Mouse (Mus musculus): Measurements from ENCODE around the gene Atp1a2. TPM values are rescaled to one million over a fixed set of nuclear protein-coding genes. Genes with fewer than 3 reads are reported as not detected.
"Not testable (repeated sequence)": the region's sequence is repeated elsewhere in the genome, so short reads cannot be mapped to it uniquely, and the experiment has no call there.

The Atp1a2 gene
- polyA plus RNA-seq, 2 experiments from 2014 or later, result 0.33 to 0.42 TPM

DNA sequence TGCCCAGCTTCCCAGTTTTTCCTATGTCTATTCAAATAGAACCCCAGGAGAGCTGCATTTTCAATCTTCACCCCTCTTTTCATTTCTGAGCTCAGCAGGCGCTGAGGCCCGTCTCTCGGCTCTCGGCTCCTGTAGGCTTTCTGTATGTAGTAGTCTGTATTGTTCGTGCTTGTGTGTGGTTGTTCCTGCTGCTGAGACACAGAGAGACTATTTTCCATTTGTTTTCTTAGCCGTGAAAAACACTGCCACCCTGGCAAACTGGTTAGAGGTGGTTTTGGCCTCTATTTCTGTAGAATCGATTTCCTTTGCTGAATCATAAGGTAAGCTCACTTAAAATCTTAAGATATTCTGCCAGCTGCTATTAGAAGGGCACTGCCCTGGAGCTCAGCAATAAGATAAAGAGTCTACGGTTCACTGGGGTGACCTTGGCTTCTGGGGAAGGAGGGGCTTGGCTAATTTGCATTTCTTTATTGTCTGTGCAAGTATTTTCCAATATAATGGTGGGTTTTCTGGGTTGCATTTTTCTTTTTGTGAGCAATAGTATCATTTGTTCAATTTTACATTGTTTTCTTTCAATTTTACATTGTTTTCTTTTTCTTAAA, 36.3 kb downstream of the Atp1a2 start, which contains the start of gene Igsf8:
Igsf8 (plus strand) TSS at position 165 of the 602 bp plus-strand sequence.
- ATAC-seq, result no peak

DNA sequence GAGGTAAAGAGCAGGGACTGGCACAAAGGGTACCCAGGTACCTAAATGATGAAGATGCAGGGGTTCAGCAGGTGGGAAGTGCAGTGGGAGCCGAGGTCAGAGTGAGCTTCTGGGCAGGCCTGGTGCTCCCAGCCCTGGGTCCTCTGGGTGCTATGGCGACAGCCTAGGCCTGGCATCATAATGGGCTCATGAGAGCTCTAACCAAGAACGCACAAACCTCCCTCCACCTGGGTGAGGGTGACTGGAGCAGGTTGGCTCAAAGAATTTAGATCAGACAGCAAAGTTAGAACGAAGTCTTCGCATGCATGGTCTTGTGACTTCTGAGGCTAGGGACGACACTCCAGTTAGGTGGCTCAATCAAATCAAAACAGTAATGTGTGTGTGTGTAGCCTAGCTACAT, 39.5 kb downstream of the Atp1a2 start, which contains the start of gene Atp1a4:
Atp1a4 (minus strand) TSS at position 101 of the 400 bp plus-strand sequence.
- no peak for ATAC-seq

DNA sequence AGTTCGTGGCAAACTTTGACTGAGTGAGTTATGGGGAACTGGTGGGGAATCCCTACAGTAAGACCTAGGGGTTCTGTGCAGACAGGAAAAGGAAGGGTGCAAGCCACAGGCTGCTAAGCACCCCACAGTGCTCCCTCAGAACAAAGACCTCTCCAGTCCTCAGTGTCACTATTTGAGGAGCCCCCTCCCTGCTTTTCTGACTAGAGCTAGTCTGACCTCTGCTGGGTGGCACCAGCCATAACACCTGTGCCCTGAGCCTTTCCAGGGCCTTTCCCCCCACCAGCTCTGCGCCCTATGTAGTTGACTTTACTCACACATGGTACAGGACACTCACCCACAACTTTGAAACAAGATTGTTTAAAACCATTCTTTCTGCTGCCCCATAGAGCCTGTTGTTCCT, 50.2 kb downstream of the Atp1a2 start:
- ATAC-seq, result peak; percentile 62

GRCm38 (mm10) chr1:172247216-172247615, 50.6 kb downstream of the Atp1a2 start:
- ATAC-seq, result no peak

GRCm38 (mm10) chr1:172244645-172245044, 53.2 kb downstream of the Atp1a2 start:
- not testable (repeated sequence) for ATAC-seq

GRCm38 (mm10) chr1:172243547-172244205, 54.2 kb downstream of the Atp1a2 start:
- no peak for ATAC-seq

DNA sequence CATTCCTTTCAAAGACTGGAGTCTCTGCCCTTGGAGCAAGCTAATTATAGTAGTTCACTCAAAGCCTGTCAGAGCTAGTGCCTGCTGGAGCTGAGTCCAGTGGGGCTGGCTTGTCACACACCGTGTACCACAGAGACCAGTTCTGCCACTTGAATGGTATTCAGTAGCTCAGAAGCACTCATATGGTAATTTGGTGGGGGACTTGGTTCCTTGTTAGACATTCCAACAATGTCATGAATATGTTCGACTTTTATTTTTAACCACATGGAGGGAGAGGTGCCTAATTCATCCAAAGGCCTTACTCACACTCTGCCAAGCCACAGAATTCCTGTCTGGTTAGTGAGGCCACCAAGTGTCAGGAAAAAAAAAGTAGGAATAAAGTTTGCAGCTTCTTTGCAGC, 55.5 kb downstream of the Atp1a2 start:
- ATAC-seq, result no peak

- ATAC-seq, result no peak
Measured at GRCm38 (mm10) chr1:172240945-172241708, 56.7 kb downstream of the Atp1a2 start.

- ATAC-seq, result no peak
Measured at GRCm38 (mm10) chr1:172229215-172229614, 68.6 kb downstream of the Atp1a2 start.

DNA sequence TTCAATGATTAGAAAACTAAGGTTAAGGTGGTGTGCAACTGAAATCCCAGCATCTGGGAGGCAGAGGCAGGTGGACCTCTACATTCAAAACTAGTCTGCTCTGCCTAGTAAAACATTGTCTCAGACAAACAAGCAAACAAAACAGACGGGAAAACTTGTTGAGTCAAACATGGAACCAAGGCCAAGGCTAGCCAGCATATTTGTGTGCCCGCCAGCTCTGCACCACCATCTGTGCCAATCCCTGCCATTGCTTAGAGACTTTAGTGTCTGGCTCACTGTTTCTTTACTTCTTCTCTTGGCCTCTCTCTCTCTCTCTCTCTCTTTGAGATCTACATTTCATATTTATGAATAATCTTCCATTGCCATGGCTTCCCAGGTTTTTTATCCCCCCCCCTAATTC, 69.7 kb downstream of the Atp1a2 start:
- no peak for ATAC-seq

Other genes starting within 250 kb of the Atp1a2 start
- not detected for gene Nhlh1, start 240.5 kb downstream of the Atp1a2 start, polyA plus RNA-seq (2017; shearing (Covaris generic))
- 100 to 1,000 TPM in 1 of 2 experiments, 10 to 100 TPM in 1; 97.8 to 161 TPM for gene Copa, start 215.5 kb downstream of the Atp1a2 start, polyA plus RNA-seq (2017; shearing (Covaris generic))
- gene Ncstn, start 215.3 kb downstream of the Atp1a2 start, polyA plus RNA-seq (2017; shearing (Covaris generic)), result 100 to 1,000 TPM; 105 to 161 TPM
- gene Pex19, start 171.3 kb downstream of the Atp1a2 start, polyA plus RNA-seq (2017; shearing (Covaris generic)), result 100 to 1,000 TPM in 1 of 2 experiments, 10 to 100 TPM in 1; 82.9 to 122 TPM
- 100 to 1,000 TPM in 1 of 2 experiments, 10 to 100 TPM in 1; 76.5 to 132 TPM for gene Dcaf8, start 150.0 kb downstream of the Atp1a2 start, polyA plus RNA-seq (2017; shearing (Covaris generic))
- 10 to 100 TPM; 55.4 to 76.7 TPM for gene Pea15a, start 91.3 kb downstream of the Atp1a2 start, polyA plus RNA-seq (2017; shearing (Covaris generic))
- gene Casq1, start 78.2 kb downstream of the Atp1a2 start, polyA plus RNA-seq (2017; shearing (Covaris generic)), result not detected
- gene Atp1a4, start 39.6 kb downstream of the Atp1a2 start, polyA plus RNA-seq (2017; shearing (Covaris generic)), result not detected
- 1 to 10 TPM; 3.8 to 5.5 TPM for gene Igsf8, start 36.4 kb downstream of the Atp1a2 start, polyA plus RNA-seq (2017; shearing (Covaris generic))
- not detected for gene Kcnj9, start 31.3 kb upstream of the Atp1a2 start, polyA plus RNA-seq (2017; shearing (Covaris generic))
- not detected for gene Kcnj10, start 43.1 kb upstream of the Atp1a2 start, polyA plus RNA-seq (2017; shearing (Covaris generic))
- 1 to 10 TPM; 3.6 to 6.0 TPM for gene Pigm, start 78.5 kb upstream of the Atp1a2 start, polyA plus RNA-seq (2017; shearing (Covaris generic))
- not detected for gene Slamf9, start 177.3 kb upstream of the Atp1a2 start, polyA plus RNA-seq (2017; shearing (Covaris generic))
- 1 to 10 TPM in 1 of 2 experiments, not detected in 1; 1.1 TPM for gene Igsf9, start 183.7 kb upstream of the Atp1a2 start, polyA plus RNA-seq (2017; shearing (Covaris generic))
- 100 to 1,000 TPM; 226 to 278 TPM for gene Tagln2, start 202.0 kb upstream of the Atp1a2 start, polyA plus RNA-seq (2017; shearing (Covaris generic))
- gene Cfap45, start 222.7 kb upstream of the Atp1a2 start, polyA plus RNA-seq (2017; shearing (Covaris generic)), result under 1 TPM in 1 of 2 experiments, not detected in 1; 0.69 TPM

Data from CD4-positive, CD25-positive, alpha-beta regulatory T cell, adult 4 months (primary cell).